Mouse (Mus musculus): ENCODE results near the gene Ckmt1.
"Not testable (repeated sequence)": the region's sequence is repeated elsewhere in the genome, so short reads cannot be mapped to it uniquely, and the experiment has no call there.

The Ckmt1 gene

GRCm38 (mm10) chr2:121357494-121357893, at the start of gene Ckmt1:
Gene Ckmt1 (plus strand): TSS chr2:121357714.
- DNase-seq (ENCODE audit: low read depth, low spot score) = no peak

- no peak for DNase-seq (ENCODE audit: low read depth, low spot score)
Measured at GRCm38 (mm10) chr2:121308997-121309416, 48.5 kb upstream of the Ckmt1 start.

GRCm38 (mm10) chr2:121316278-121316677, 41.2 kb upstream of the Ckmt1 start:
- peak; percentile 71 for DNase-seq (ENCODE audit: low read depth, low spot score)

- DNase-seq (ENCODE audit: low read depth, low spot score) = no peak
Measured at GRCm38 (mm10) chr2:121323041-121323440, 34.5 kb upstream of the Ckmt1 start.

- no peak for DNase-seq (ENCODE audit: low read depth, low spot score)
Measured at GRCm38 (mm10) chr2:121323693-121324470, 33.6 kb upstream of the Ckmt1 start.

GRCm38 (mm10) chr2:121329492-121329891, 28.0 kb upstream of the Ckmt1 start:
- no peak for DNase-seq (ENCODE audit: low read depth, low spot score)

- peak; percentile 36 for DNase-seq (ENCODE audit: low read depth, low spot score)
Measured at GRCm38 (mm10) chr2:121339057-121339456, 18.5 kb upstream of the Ckmt1 start.

- no peak for DNase-seq (ENCODE audit: low read depth, low spot score)
Measured at GRCm38 (mm10) chr2:121353156-121353555, 4.4 kb upstream of the Ckmt1 start.

- DNase-seq (ENCODE audit: low read depth, low spot score) = peak; percentile 20
Measured at GRCm38 (mm10) chr2:121354378-121354777, 3.1 kb upstream of the Ckmt1 start.

- DNase-seq (ENCODE audit: low read depth, low spot score) = peak; percentile 97
Measured at GRCm38 (mm10) chr2:121354820-121355592, 2.5 kb upstream of the Ckmt1 start, which contains the start of gene Ppip5k1. Gene Ppip5k1 (minus strand): TSS chr2:121355396.

- DNase-seq (ENCODE audit: low read depth, low spot score) = no peak
Measured at GRCm38 (mm10) chr2:121357961-121358360, 447 bp downstream of the Ckmt1 start.

GRCm38 (mm10) chr2:121358381-121358780, 867 bp downstream of the Ckmt1 start:
- DNase-seq (ENCODE audit: low read depth, low spot score) = no peak

- no peak for DNase-seq (ENCODE audit: low read depth, low spot score)
Measured at GRCm38 (mm10) chr2:121359461-121359860, 1.9 kb downstream of the Ckmt1 start.

GRCm38 (mm10) chr2:121363656-121364055, 6.1 kb downstream of the Ckmt1 start:
- DNase-seq (ENCODE audit: low read depth, low spot score) = no peak

GRCm38 (mm10) chr2:121368831-121369230, 11.3 kb downstream of the Ckmt1 start:
- peak; percentile 19 for DNase-seq (ENCODE audit: low read depth, low spot score)

GRCm38 (mm10) chr2:121370921-121371320, 13.4 kb downstream of the Ckmt1 start:
- DNase-seq (ENCODE audit: low read depth, low spot score) = no peak

- DNase-seq (ENCODE audit: low read depth, low spot score) = no peak
Measured at GRCm38 (mm10) chr2:121372266-121372665, 14.8 kb downstream of the Ckmt1 start.

- DNase-seq (ENCODE audit: low read depth, low spot score) = no peak
Measured at GRCm38 (mm10) chr2:121374766-121375165, 17.3 kb downstream of the Ckmt1 start.

GRCm38 (mm10) chr2:121386961-121387575, 29.6 kb downstream of the Ckmt1 start, which contains the start of gene Strc:
Gene Strc (minus strand): TSS chr2:121387168.
- not testable (repeated sequence) for DNase-seq (ENCODE audit: low read depth, low spot score)

- peak; percentile 93 for DNase-seq (ENCODE audit: low read depth, low spot score)
Measured at GRCm38 (mm10) chr2:121396624-121397023, 39.1 kb downstream of the Ckmt1 start.

GRCm38 (mm10) chr2:121403296-121403695, 45.8 kb downstream of the Ckmt1 start:
- no peak for DNase-seq (ENCODE audit: low read depth, low spot score)

- peak; percentile 68 for DNase-seq (ENCODE audit: low read depth, low spot score)
Measured at GRCm38 (mm10) chr2:121408160-121408559, 50.6 kb downstream of the Ckmt1 start.
